Mouse (Mus musculus): ENCODE measurements around the gene Dhx37. TPM values are rescaled to one million over a fixed set of nuclear protein-coding genes. Genes with fewer than 3 reads are reported as not detected.
A peak's percentile ranks its signal among the peaks of the same experiment; 100 is the strongest.

Dhx37 gene
- total and polyA plus RNA-seq, 3 experiments, result 27.4 to 549 (median 55.3) TPM

DNA sequence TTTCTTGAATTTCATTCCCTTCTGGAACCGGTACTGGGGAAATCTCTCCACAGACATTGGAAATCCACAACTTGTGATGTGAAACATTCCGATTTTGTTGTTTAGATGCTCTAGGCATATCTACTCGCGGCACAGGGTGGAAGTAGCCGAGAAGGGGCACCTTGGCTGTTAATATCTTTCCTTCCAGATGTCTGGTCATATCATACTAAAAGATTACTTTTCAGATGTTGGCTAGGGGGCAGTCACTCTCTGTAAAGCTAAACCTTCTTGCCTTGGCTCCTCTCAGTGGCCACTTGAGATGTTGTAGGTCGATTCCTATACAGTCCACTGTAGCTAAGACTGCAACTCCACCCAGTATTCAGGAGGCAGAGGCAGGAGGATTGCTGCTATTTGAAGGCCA, 22.2 kb upstream of the Dhx37 start:
- Histone ChIP-seq H3K27me3 (ENCODE audit: control insufficient read depth in 1 of 2, insufficient read depth in 2 of 2, low read length in 2 of 2) (no peaks in the 10 kb centered on the region), H3K4me3 (ENCODE audit: control insufficient read depth in 1 of 2, insufficient read depth in 1 of 2, low read depth in 2 of 2, low read length in 2 of 2) (no peak overlapping the region), H3K79me2 (ENCODE audit: control insufficient read depth, insufficient read depth, low read length, poor library complexity) (peaks cover 14% of the 10 kb centered on the region), H3K9ac (ENCODE audit: control insufficient read depth, low read depth, low read length, poor library complexity, severe bottlenecking) (no peak overlapping the region), H3K27ac (ENCODE audit: control insufficient read depth, low read depth, low read length) (peak overlapping the region; percentile 38; the same call in 1 of the 2 replicates), H3K4me1 (ENCODE audit: control insufficient read depth in 1 of 2, insufficient read depth in 2 of 2, low read length in 2 of 2) (peaks cover 18 to 31% of the 10 kb centered on the region in 2 experiments), H3K36me3 (ENCODE audit: control insufficient read depth in 1 of 2, insufficient read depth in 2 of 2, low read length in 2 of 2) (peaks cover 6 to 39% of the 10 kb centered on the region in 2 experiments), H3K9me3 (replicated peaks; ENCODE audit: insufficient read depth, low read length) (no peaks in the 10 kb centered on the region)
- TF ChIP-seq ETS1 (IDR thresholded peaks at IDR 0.05; ENCODE audit: low read depth, low read length) (0 out of 2 replicates have a peak, but pooled peaks have one; percentile 12), GATA1 (IDR thresholded peaks at IDR 0.05; ENCODE audit: low read depth, low read length) (0 out of 2 replicates have a peak, but pooled peaks have one; percentile 36), EP300 (IDR thresholded peaks at IDR 0.05; ENCODE audit: low read depth in 1 of 2, low read length in 2 of 2) (peak; percentile 49 to 76; a peak in 3 of 4 replicates), USF2 (IDR thresholded peaks at IDR 0.05; ENCODE audit: borderline replicate concordance in 1 of 2, insufficient read depth in 1 of 2, low read depth in 1 of 2, low read length in 2 of 2) (no peak), NRF1 (IDR thresholded peaks at IDR 0.05; ENCODE audit: insufficient read depth, low read depth, low read length, poor library complexity, severe bottlenecking) (no peak), RCOR1 (IDR thresholded peaks at IDR 0.05; ENCODE audit: low read depth, low read length) (0 out of 2 replicates have a peak, but pooled peaks have one; percentile 24), BHLHE40 (IDR thresholded peaks at IDR 0.05; ENCODE audit: borderline replicate concordance, low read depth, low read length) (no peak), UBTF (IDR thresholded peaks at IDR 0.05; ENCODE audit: borderline replicate concordance, insufficient read depth, low read depth, low read length) (no peak), KAT2A (conservative IDR thresholded peaks at IDR 0.05; ENCODE audit: low read depth, low read length) (no peak), GABPA (IDR thresholded peaks at IDR 0.05; ENCODE audit: low read depth, low read length) (no peak), TCF12 (IDR thresholded peaks at IDR 0.05; ENCODE audit: low read depth, low read length) (peak; percentile 79), CTCF (IDR thresholded peaks at IDR 0.05 in 2 of 3, conservative IDR thresholded peaks at IDR 0.05 in 1 of 3; ENCODE audit: control insufficient read depth in 1 of 3, insufficient read depth in 1 of 3, low read depth in 2 of 3, low read length in 3 of 3, poor library complexity in 1 of 3, severe bottlenecking in 1 of 3) (peak in 1 of 3 experiments; percentile 11; a peak in 1 of 6 replicates), MYB (IDR thresholded peaks at IDR 0.05; ENCODE audit: low read depth, low read length) (no peak), MAFK (IDR thresholded peaks at IDR 0.05; ENCODE audit: borderline replicate concordance, low read depth, low read length) (no peak), POLR2AphosphoS5 (IDR thresholded peaks at IDR 0.05; ENCODE audit: borderline replicate concordance, low read depth, low read length) (no peak), JUND (IDR thresholded peaks at IDR 0.05; ENCODE audit: low read depth, low read length) (no peak), E2F4 (IDR thresholded peaks at IDR 0.05; ENCODE audit: borderline replicate concordance, low read depth, low read length) (no peak), MYC (IDR thresholded peaks at IDR 0.05; ENCODE audit: low read depth, low read length) (no peak), ZC3H11A (IDR thresholded peaks at IDR 0.05; ENCODE audit: low read depth, low read length) (no peak), ELF1 (IDR thresholded peaks at IDR 0.05; ENCODE audit: low read depth, low read length) (no peak), SMC3 (IDR thresholded peaks at IDR 0.05; ENCODE audit: low read depth, low read length) (no peak; the same call in 1 of the 2 replicates), MXI1 (IDR thresholded peaks at IDR 0.05; ENCODE audit: low read depth, low read length) (no peak), RAD21 (IDR thresholded peaks at IDR 0.05; ENCODE audit: low read depth, low read length) (no peak), CHD1 (IDR thresholded peaks at IDR 0.05; ENCODE audit: low read depth, low read length) (no peak), POLR2AphosphoS2 (IDR thresholded peaks at IDR 0.05; ENCODE audit: low read length) (no peak), MAX (IDR thresholded peaks at IDR 0.05; ENCODE audit: low read length) (no peak), ZMIZ1 (IDR thresholded peaks at IDR 0.05; ENCODE audit: low read depth, low read length) (no peak), MEF2A (IDR thresholded peaks at IDR 0.05; ENCODE audit: extremely low read depth, insufficient replicate concordance, low read depth, low read length, poor library complexity, severe bottlenecking) (no peak), MAZ (IDR thresholded peaks at IDR 0.05; ENCODE audit: low read depth, low read length) (no peak), NELFE (IDR thresholded peaks at IDR 0.05; ENCODE audit: low read depth, low read length) (no peak), USF1 (IDR thresholded peaks at IDR 0.05; ENCODE audit: low read depth, low read length) (no peak), TAL1 (IDR thresholded peaks at IDR 0.05; ENCODE audit: low read length) (0 out of 2 replicates have a peak, but pooled peaks have one; percentile 25), TBP (IDR thresholded peaks at IDR 0.05; ENCODE audit: low read depth, low read length) (no peak), SIN3A (IDR thresholded peaks at IDR 0.05; ENCODE audit: low read length) (0 out of 2 replicates have a peak, but pooled peaks have one; percentile 12), POLR2A (IDR thresholded peaks at IDR 0.05; ENCODE audit: control insufficient read depth in 1 of 2, insufficient read depth in 1 of 2, low read depth in 1 of 2, low read length in 2 of 2, poor library complexity in 1 of 2) (no peak)
- no peak for DNase-seq (ENCODE audit: low read depth, low spot score)

Data from MEL (cell line).